Mouse (Mus musculus): ENCODE data around the gene Apela. TPM values are rescaled to one million over a fixed set of nuclear protein-coding genes. Genes with fewer than 3 reads are reported as not detected.

Apela gene
- polyA plus RNA-seq (2015; fragmentation: Nextera tagmentation; extraction: Ambion mirVana): 0.58 and 0.77 TPM in 2 replicates

DNA sequence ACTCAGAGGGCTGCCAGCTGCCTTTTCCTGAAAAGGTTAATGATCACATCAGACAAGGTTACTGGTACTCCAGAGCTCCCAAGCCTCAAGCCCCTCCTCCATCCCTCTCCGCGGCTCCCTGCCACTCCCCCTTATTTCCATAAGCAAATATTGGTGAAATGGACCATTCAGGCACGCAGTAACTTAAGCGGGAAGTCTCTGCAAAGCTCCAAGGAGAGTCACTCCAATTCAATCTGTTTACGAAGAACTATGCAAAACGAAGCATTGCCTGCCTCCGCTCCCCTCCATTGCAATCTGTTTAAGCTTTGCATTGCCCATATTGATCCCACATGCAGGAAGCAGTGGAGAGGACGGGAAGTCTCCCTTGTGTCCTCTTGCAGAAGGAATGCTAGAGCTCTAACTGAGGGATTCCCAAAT, at the start of gene Apela:
TSS of gene Apela (minus strand) at position 220 of the 417 bp plus-strand sequence.
- TF ChIP-seq EP300 (IDR thresholded peaks at IDR 0.05) (no peak), CTCF (IDR thresholded peaks at IDR 0.05) (no peak)
- 1% methylated on average over 8 of the region's 8 CpGs for WGBS
- Histone ChIP-seq H3K9ac (replicated peaks; ENCODE audit: low read depth) (no peak within 1 kb of the TSS), H3K27me3 (replicated peaks; ENCODE audit: insufficient read depth, low read length) (no peaks in the 10 kb centered on the region), H3K4me1 (ENCODE audit: insufficient read depth, low read depth, low read length) (no peaks in the 10 kb centered on the region; the same call in 1 of the 2 replicates), H3K36me3 (ENCODE audit: insufficient read depth, low read length) (no peaks in the 10 kb centered on the region), H3K4me2 (replicated peaks; ENCODE audit: low read depth, low read length) (peak within 1 kb of the TSS; percentile 45), H3K9me3 (ENCODE audit: low read length) (no peaks in the 10 kb centered on the region), H3K27ac (ENCODE audit: low read length) (no peak within 1 kb of the TSS), H3K4me3 (ENCODE audit: low read depth, low read length) (peak within 1 kb of the TSS; percentile 1; the same call in 1 of the 2 replicates)
- DNase-seq (ENCODE audit: low spot score) (peak; percentile 71), ATAC-seq (peak; percentile 73)

DNA sequence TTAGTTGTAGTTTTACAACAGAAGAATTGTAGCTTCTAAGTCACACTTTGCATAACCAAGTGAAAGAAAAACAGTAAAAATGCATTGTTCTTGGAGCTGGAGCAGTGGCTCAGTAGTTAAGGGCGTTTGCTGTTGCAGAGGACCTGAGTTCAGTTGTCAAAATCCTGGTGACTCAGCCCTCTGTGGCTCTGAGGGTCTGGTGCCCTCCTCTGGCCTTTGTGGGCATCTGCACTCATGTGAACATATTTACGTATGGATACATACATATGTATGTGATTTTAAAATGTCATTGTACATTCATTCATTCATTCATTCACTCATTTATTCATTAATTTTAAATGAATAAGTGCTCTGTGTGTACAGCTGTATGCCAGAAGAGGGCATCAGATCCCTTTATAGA, 48.5 kb upstream of the Apela start:
- 76% methylated on average over 2 of the region's 2 CpGs for WGBS
- no peak for DNase-seq (ENCODE audit: low spot score)
- no peak for ATAC-seq

DNA sequence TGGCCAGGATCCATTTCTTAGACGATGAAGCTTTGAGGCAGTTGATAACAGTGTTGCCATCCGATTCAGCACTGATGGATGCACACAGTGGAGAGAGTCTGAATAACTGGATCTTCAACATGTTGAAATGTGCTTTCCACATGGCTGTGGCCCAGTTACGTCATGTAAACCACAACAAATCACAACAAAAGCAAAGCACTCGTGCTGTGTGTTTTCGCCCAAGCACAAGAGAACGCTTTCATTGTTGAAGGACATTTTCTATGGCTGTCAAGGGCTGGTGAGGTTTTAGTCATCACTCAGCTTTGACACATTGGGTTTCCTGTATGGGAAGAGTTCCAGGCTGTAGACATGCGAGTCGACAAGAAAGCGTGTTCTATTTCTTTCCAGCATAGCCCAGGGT, 43.6 kb upstream of the Apela start:
- Histone ChIP-seq H3K4me1 (ENCODE audit: insufficient read depth, low read depth, low read length) (no peaks in the 10 kb centered on the region), H3K9ac (replicated peaks; ENCODE audit: low read depth) (no peak overlapping the region), H3K4me2 (replicated peaks; ENCODE audit: low read depth, low read length) (no peak overlapping the region), H3K36me3 (ENCODE audit: insufficient read depth, low read length) (no peaks in the 10 kb centered on the region), H3K27ac (ENCODE audit: low read length) (no peak overlapping the region), H3K4me3 (ENCODE audit: low read depth, low read length) (no peak overlapping the region), H3K27me3 (replicated peaks; ENCODE audit: insufficient read depth, low read length) (no peaks in the 10 kb centered on the region), H3K9me3 (ENCODE audit: low read length) (no peaks in the 10 kb centered on the region)
- ATAC-seq (no peak), DNase-seq (ENCODE audit: low spot score) (no peak)
- TF ChIP-seq CTCF (IDR thresholded peaks at IDR 0.05) (no peak), EP300 (IDR thresholded peaks at IDR 0.05) (no peak)
- 49% methylated on average over 9 of the region's 9 CpGs for WGBS

More for the DNA sequence above, 48.5 kb upstream of the Apela start:
- H3K4me2 ChIP-seq (replicated peaks; ENCODE audit: low read depth, low read length): no peak overlapping the region
- TF ChIP-seq EP300 (IDR thresholded peaks at IDR 0.05) (no peak), CTCF (IDR thresholded peaks at IDR 0.05) (peak; percentile 24; the same call in 1 of the 2 replicates)
- H3K36me3 ChIP-seq (ENCODE audit: insufficient read depth, low read length): no peaks in the 10 kb centered on the region
- no peaks in the 10 kb centered on the region for H3K4me1 ChIP-seq (ENCODE audit: insufficient read depth, low read depth, low read length)
- H3K4me3 ChIP-seq (ENCODE audit: low read depth, low read length): no peak overlapping the region
- no peaks in the 10 kb centered on the region for H3K27me3 ChIP-seq (replicated peaks; ENCODE audit: insufficient read depth, low read length)
- no peaks in the 10 kb centered on the region for H3K9me3 ChIP-seq (ENCODE audit: low read length)
- no peak overlapping the region for H3K27ac ChIP-seq (ENCODE audit: low read length)
- H3K9ac ChIP-seq (replicated peaks; ENCODE audit: low read depth): no peak overlapping the region

DNA sequence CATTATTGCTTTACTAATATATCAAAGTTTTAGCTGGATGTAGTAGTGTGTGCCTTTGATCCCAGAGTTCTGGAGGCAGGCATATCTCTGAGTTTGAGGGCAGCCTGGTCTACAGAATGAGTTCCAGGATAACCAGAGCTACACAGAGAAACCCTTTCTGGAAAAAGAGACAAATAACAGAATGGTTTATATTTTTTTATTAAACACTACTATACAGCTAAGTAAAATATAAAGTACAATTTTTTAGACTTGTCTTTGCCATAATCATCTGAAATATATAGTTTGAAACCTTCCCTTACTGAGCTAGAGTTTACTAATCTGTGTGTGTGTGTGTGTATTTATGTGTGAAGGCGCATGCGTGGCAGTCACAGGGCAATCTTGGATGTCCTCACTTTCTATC, 37.6 kb upstream of the Apela start, which contains the start of gene Gm10663:
TSS of gene Gm10663 (plus strand) at position 301 of the 400 bp plus-strand sequence.
- DNase-seq (ENCODE audit: low spot score) (no peak), ATAC-seq (no peak)
- H3K9me3 ChIP-seq (ENCODE audit: low read length): no peaks in the 10 kb centered on the region
- no peak within 1 kb of the TSS for H3K4me3 ChIP-seq (ENCODE audit: low read depth, low read length)
- no peaks in the 10 kb centered on the region for H3K4me1 ChIP-seq (ENCODE audit: insufficient read depth, low read depth, low read length)
- H3K27ac ChIP-seq (ENCODE audit: low read length): no peak within 1 kb of the TSS
- H3K36me3 ChIP-seq (ENCODE audit: insufficient read depth, low read length): no peaks in the 10 kb centered on the region
- no peak for TF ChIP-seq EP300 (IDR thresholded peaks at IDR 0.05)
- TF ChIP-seq CTCF (IDR thresholded peaks at IDR 0.05): no peak
- H3K4me2 ChIP-seq (replicated peaks; ENCODE audit: low read depth, low read length): no peak within 1 kb of the TSS
- 76% methylated on average over 2 of the region's 2 CpGs for WGBS
- no peak within 1 kb of the TSS for H3K9ac ChIP-seq (replicated peaks; ENCODE audit: low read depth)
- no peaks in the 10 kb centered on the region for H3K27me3 ChIP-seq (replicated peaks; ENCODE audit: insufficient read depth, low read length)

DNA sequence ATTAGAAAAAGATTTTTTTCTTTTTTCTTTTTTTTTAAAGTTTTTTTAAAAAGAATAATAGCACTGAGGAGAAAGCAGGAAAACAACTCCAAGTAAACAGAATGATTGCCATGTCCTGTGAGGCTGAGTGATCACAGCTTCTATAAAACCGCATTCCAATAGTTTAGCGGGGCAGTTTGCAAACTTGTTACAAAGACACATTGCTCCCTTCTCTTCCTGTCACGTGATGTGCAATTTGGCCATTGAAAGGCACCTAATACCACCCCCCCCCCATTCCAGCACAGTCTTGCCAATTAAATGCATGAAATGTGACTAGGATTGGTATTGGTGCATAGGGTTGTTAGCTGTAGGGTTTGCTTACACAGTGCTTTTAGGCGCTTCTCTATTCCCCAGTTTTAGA, 33.9 kb upstream of the Apela start:
- ATAC-seq: no peak
- TF ChIP-seq EP300 (IDR thresholded peaks at IDR 0.05) (no peak), CTCF (IDR thresholded peaks at IDR 0.05) (no peak)
- Histone ChIP-seq H3K27ac (ENCODE audit: low read length) (no peak overlapping the region), H3K9ac (replicated peaks; ENCODE audit: low read depth) (no peak overlapping the region), H3K27me3 (replicated peaks; ENCODE audit: insufficient read depth, low read length) (no peaks in the 10 kb centered on the region), H3K36me3 (ENCODE audit: insufficient read depth, low read length) (no peaks in the 10 kb centered on the region), H3K9me3 (ENCODE audit: low read length) (no peaks in the 10 kb centered on the region), H3K4me2 (replicated peaks; ENCODE audit: low read depth, low read length) (no peak overlapping the region), H3K4me3 (ENCODE audit: low read depth, low read length) (no peak overlapping the region), H3K4me1 (ENCODE audit: insufficient read depth, low read depth, low read length) (no peaks in the 10 kb centered on the region)
- WGBS: 63% methylated on average over 4 of the region's 4 CpGs
- DNase-seq (ENCODE audit: low spot score): no peak

DNA sequence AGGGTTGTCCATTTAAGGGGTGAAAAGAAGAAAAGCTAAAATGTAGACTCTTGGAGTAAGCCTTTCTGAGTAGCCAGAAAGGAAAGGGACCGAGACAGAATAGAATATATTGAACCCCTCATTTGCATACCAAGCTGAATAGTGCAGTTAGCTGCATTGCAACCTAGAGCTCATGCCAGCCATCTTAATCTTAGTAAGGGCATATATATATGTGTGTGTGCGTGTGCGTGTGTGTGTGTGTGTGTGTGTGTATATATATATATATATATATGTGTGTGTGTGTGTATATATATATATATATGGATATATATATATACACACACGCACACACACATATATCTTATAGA, 31.3 kb upstream of the Apela start:
- H3K27ac ChIP-seq (ENCODE audit: low read length): no peak overlapping the region
- no peaks in the 10 kb centered on the region for H3K36me3 ChIP-seq (ENCODE audit: insufficient read depth, low read length)
- no peaks in the 10 kb centered on the region for H3K4me1 ChIP-seq (ENCODE audit: insufficient read depth, low read depth, low read length)
- DNase-seq (ENCODE audit: low spot score): no peak
- H3K9ac ChIP-seq (replicated peaks; ENCODE audit: low read depth): no peak overlapping the region
- TF ChIP-seq CTCF (IDR thresholded peaks at IDR 0.05): no peak
- TF ChIP-seq EP300 (IDR thresholded peaks at IDR 0.05): no peak
- no peaks in the 10 kb centered on the region for H3K27me3 ChIP-seq (replicated peaks; ENCODE audit: insufficient read depth, low read length)
- no peak overlapping the region for H3K4me3 ChIP-seq (ENCODE audit: low read depth, low read length)
- 93% methylated on average over 4 of the region's 4 CpGs for whole genome bisulfite sequencing
- H3K4me2 ChIP-seq (replicated peaks; ENCODE audit: low read depth, low read length): no peak overlapping the region
- no peak for ATAC-seq
- no peaks in the 10 kb centered on the region for H3K9me3 ChIP-seq (ENCODE audit: low read length)
